Mouse (Mus musculus): Measurements from ENCODE around the gene Tmem129.

DNA sequence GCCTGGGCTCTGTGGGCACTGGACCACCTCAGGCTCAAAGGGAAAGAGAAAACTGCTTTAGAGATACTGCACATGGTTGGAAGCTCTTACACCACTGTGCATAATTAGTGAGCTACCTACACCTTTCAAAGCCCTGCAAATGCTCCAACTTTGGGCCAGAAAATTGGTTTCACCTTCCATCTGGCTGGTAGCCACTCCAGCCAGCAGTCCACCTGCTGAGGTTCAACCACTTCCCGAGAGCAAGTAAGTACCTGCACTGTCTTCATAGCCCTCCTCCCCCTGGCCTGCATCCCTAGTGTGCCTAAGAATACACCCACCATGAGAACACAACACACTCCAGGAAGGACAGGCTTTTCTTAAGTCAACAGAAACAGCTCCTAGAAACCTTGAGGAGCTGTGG lies 46.4 kb downstream of the Tmem129 start:
- TF ChIP-seq POLR2A (IDR thresholded peaks at IDR 0.05; ENCODE audit: borderline replicate concordance, low read depth, low read length) (no peak), CTCF (IDR thresholded peaks at IDR 0.05; ENCODE audit: low read depth, low read length) (no peak)
